Mouse (Mus musculus): ENCODE data around the gene Fzd4. TPM values are rescaled to one million over a fixed set of nuclear protein-coding genes. Genes with fewer than 3 reads are reported as not detected.
A peak's percentile ranks its signal among the peaks of the same experiment; 100 is the strongest.

Fzd4 gene
- total RNA-seq (2014; fragmentation: Nextera tagmentation) (0.34 and 2.4 TPM in 2 replicates), total RNA-seq (2017) (0.78 and 1.1 TPM in 2 replicates)

DNA sequence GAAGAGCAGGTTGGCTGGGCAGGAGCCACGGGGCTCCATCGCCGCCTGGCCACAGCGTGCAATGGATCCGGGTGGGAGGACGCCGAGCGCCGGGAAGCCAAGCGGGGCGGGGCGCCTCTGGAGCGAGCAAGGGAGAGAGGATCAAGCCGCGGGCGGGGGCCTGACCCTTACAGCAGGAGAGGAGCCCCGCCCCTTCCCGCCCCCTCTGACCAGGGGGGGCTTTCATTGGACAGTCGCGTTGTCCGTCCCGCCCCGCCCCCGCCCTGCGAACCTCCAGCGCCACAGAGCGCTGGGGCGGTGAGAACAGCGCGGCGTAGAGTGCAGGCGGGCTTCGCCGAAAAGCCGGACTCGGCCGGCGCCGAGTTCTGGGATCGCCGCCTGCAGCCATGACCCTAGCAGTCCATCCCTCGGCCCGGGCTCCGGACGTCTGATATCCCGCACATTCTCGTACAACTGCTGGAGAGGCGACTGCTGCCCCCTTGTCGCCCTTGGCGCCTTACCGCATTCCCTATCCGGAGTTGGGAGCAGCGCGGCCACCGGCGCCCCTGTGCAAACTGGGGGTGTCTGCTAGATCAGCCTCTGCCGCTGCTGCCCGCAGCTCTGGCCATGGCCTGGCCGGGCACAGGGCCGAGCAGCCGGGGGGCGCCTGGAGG is at the start of gene Fzd4, which contains the start of gene Tmem135:
Gene Fzd4 (plus strand): TSS at position 275 of the 653 bp plus-strand sequence.
Gene Tmem135 (minus strand): TSS at position 142 of the 653 bp plus-strand sequence.
- ATAC-seq (replicated peaks; ENCODE audit: poor library complexity, severe bottlenecking) = peak; percentile 76

DNA sequence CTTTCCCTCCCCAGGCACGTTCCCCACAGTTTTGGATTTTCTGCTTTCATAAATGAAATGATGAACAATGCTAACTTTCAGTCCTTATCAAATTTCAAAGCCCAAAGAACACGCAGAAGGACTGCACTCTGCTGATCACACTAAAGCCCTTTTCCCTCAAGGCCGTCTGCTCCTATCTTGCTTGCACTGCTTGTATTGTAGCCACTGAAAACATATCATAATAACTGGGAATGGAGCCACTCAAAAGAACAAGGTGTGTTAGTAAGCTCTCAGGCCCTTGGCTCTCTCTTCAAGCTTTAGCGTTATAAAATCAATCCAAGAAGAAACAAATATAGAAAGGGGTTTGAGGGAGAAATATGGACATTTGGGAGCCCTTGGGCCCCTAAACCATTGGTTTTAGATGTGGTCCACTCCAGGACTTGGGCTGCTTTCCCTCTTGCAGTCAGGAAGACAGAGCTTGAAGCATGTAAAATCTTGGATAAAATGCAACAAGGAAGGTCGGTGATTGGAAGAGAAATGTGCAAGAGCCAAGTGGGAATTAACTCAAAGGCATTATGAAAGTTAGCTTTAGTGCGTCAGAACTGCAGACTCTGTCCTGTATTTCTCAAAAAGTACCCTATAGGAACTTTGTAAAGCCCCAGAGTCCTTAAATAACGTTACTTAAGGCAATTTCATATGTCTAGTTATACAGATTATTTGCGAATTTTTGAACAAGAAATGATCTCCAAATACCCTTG is 48.5 kb upstream of the Fzd4 start:
- no peak for ATAC-seq (replicated peaks; ENCODE audit: poor library complexity, severe bottlenecking)

DNA sequence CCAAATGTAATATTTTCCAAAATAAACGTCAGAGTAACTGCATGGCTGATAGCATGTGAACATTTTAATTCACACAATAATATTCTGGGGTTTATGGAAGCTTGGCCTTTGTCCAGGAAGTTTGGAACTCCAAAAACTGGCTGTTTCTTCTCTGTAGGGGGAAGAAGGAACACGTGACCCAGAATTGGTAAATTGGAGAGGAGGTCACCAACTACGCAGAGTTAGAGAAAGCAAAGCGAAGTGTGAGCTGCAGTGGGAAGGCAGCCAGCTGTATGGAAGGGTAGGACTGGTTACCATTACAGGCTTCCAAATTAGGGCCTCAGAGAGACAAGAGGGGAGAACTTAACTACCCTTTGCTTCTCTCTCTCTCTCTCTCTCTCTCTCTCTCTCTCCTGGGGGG is 47.8 kb upstream of the Fzd4 start:
- no peak for ATAC-seq (replicated peaks; ENCODE audit: poor library complexity, severe bottlenecking)

DNA sequence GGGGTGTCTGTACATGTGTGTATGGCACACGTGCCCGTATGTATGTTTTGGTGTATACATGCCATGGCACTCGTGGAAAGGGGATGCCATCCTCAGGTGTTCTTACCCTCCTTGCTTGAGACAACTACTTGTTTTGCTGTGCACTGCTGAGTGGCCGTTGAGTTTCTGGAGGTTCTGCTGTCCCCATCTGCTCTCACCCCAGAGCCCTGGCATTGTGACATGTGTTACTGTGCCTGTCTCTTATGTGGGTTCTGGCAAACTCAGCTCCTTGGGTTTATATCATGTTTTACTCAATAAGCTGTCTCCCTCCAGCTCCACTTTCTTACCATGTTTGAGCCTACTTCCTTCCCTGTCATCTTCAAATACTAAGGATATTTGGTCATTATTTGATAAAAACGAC is 40.2 kb upstream of the Fzd4 start:
- ATAC-seq (replicated peaks; ENCODE audit: poor library complexity, severe bottlenecking) = no peak

DNA sequence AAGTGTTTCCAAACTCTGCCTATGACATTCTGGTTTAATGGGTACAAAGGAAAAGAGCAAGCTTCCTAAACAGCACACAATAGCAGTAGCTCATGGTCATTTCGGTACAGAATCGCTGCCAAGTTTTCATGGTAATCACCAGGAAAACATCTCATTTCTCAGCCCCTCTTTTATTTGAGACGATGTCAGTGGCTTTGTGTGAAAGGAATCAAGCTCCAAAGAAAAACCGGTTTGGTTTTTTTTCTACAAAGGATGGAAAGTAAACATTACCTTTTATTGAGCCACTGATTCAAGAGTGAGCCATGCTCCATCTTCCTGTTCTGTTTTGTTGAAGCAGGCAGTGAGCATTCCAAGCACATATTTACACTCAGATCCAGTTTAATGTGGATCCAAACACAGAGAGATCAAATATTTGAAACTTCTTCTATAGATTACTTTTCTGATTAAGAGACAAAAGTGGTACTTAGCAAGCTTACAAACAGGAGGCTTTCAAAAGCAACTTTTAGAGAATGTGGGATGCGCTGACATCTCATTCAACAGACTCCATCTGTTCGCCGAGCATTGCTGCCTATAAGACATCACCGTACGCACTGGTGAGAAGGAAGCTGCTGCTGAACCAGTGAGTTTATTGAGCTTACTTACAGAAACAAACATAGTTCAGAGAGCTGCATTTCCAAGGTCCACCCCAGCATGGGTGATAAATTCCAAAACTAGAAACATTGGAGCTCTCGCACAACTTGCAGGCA is 38.8 kb upstream of the Fzd4 start:
- no peak for ATAC-seq (replicated peaks; ENCODE audit: poor library complexity, severe bottlenecking)

DNA sequence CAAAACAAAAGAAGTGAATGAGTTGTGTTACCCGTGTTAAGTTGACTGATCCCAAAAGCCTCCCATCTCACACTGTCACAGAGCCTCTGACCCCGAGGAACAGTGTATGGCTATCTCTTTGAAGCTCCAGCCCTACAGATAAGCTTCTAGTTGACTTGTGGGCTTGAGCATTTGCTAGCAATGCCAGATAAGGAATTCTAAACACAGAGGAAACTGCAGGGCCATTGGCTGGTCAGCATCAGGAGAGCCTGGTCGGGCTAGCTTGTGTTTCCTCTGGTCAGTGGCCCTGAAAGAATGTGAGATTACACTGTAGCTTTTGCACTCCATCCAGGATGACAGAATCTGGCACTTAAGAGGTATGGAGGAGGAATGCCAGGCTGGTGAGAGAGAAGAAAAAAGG is 36.5 kb upstream of the Fzd4 start:
- no peak for ATAC-seq (replicated peaks; ENCODE audit: poor library complexity, severe bottlenecking)

DNA sequence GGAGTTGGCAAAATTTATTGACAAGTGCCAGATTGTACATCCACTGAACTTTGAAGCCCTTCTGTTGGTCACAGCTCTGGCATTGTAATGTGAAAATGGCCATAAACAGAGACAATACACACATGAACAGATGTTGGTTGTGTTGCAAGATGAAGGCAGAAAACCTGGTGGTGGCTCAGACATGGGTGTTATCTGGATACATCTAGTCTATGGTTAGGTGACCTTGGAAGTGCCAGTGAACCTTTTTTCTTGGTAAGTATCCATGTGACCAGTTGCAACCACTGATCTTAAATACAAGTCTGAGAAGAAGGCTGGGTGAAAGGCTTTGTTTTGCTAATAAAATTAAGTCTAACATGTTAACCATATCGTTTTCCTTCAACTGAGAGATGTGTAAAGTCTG is 34.1 kb upstream of the Fzd4 start:
- no peak for ATAC-seq (replicated peaks; ENCODE audit: poor library complexity, severe bottlenecking)

DNA sequence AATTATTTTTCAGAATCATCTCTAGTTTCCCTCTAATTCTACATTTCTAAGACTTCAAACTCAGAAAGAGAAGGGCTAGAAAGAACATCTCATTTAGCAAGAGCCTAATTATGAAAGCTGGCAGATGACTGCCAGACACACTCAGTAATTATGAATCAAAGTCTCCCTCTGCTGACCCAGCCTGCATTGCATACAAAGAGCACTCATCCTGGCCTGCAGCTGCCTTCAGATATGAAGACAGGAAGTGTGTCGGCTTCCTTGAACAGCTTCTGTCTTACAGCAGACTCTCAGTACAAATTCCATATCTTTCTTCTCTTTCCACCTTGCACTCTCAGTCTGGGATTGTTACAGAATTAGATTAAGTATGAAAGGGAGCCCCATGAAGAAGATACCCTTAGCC is 33.2 kb upstream of the Fzd4 start:
- peak; percentile 86 for ATAC-seq (replicated peaks; ENCODE audit: poor library complexity, severe bottlenecking)

DNA sequence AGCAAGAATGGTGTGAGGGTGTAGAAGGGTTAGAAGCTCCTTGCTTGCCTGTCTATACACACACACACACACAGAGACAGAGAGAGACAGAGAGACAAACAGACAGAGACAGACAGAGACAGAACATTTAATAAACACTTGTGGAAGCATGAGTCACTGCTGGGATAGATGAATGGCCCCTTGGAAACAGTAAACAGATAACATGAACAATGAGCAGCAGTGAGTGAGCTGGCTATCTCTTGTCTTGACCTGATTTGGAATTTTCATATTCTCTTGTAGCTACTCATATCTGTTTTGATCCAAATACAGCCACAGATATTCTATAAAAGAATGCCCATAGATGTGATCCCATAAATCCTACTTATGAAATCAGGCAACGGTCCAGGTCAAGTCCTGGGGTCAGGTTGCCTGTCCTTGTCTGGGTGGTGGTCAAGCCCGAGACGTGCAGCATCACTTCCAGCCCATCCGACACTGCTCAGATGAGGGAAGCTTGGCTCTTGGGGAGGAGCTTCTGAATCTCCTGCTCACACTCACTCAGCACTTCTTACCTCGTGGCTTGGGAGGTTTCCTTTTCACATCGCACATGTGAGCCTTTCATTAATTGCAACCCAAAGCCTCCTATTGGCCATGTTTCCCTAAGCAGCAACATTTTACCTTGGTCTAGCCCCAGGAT is 32.4 kb upstream of the Fzd4 start:
- peak; percentile 27; the same call in 1 of the 2 replicates for ATAC-seq (replicated peaks; ENCODE audit: poor library complexity, severe bottlenecking)

DNA sequence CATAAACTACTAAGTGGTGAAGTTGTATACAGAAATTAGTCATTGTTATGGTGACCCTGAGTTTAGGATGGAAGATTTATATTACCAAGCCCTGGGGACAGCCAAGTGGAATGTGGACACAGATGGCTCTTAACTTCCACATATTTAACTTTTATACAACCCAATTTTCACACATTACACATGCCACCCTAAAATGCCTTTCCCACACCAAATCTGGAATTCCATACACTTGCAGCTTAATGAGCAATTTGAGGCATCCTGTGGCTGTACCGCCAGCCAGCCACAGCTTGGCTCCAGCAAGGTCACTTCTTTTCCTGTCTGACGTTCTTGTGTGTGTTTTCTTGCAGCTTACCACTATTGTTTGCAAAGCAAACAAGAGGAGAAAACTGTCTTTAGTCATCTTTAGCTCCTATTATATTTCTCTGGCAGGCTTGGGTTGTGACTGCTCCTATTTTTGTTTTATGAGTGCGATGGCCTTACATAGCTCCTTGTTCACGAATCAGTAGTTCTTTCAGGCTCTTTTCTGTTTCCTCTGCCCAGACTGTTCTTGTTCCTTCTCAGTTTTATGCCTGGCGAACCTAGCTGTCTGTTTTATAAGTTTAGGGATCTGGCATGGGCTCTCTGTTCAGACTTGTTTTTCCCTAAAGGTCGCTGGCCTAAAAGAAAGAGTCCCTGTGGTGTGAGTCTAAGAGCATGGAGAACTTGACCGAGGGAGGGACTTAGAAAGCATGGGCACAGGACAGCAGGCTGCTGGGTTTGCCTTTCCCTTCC is 23.0 kb upstream of the Fzd4 start:
- ATAC-seq (replicated peaks; ENCODE audit: poor library complexity, severe bottlenecking) = no peak

DNA sequence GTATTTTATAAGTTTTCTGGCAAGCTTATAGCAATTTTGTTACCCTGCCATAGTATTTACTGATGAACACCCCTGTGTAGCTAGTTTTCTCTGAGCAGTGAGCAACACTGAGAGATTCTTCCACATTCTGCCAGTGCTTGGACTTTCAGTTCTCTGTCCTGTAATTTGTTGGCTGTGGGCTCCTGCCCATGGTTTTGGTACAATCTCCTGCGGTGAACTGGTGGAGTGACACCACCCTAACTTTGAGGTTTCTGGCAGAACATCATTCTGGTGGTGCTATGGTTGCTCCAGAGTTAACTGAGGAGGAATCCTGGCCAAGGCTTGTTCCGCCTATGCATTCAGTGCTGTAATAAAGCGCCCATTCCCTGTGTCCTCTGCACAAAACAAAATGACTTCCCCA is 21.3 kb upstream of the Fzd4 start:
- ATAC-seq (replicated peaks; ENCODE audit: poor library complexity, severe bottlenecking) = peak; percentile 86

DNA sequence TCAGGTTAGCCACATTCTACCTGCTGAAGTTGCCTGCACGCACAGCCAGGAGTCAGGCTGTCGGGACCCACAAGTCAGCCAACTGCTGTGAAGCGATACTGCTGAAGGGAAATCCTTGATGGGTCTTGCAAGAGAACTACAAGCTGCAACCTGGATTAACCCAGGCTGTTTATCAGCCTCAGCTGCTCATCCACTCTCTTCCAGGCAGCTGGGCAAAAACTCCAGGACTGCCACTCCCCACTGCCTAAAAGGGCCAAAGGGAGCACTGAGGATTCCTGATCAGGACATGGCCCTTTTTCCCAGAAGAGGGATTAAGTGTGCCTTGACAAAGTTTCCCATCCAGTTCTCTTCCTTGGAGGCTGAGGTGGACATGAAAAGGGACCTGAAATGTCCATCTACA is 15.2 kb upstream of the Fzd4 start:
- ATAC-seq (replicated peaks; ENCODE audit: poor library complexity, severe bottlenecking) = no peak

DNA sequence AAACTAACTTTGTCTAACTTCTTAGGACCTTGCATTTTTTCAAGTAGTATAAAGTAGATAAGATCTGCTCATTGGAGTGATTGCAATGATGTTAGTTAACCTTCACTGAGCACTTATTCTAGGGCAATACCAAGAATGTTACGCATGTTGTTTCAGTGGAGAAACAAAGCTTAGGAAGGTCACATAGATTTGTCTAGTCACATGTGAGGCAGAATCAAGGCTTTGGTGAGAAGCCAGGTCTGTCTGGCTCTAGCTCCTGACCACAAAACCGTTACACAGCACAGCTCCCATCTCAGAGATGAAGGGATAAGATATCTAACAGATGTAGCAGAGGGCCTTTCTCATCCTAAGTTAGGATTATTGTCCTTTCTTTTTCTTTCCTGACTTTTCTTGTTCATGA is 13.5 kb upstream of the Fzd4 start:
- ATAC-seq (replicated peaks; ENCODE audit: poor library complexity, severe bottlenecking) = no peak

DNA sequence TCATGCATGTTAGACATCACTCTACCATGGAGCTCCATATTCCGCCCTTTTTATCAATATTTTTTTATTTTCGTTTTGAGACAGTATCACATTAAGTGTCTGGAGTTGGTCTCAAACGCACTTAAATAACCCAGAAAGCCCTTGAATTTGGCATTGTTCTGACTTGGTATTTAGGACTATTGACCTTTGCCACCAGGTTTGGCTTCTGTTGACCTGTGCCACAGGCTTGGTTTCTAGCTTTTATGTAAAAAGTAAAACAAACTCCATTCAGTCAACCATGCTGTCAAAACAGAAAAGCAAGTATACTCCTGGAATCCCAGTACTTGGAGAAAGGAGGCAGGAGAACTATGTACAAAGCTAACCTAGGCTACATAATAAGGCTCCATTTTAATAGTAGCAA is 12.9 kb upstream of the Fzd4 start:
- ATAC-seq (replicated peaks; ENCODE audit: poor library complexity, severe bottlenecking) = no peak

DNA sequence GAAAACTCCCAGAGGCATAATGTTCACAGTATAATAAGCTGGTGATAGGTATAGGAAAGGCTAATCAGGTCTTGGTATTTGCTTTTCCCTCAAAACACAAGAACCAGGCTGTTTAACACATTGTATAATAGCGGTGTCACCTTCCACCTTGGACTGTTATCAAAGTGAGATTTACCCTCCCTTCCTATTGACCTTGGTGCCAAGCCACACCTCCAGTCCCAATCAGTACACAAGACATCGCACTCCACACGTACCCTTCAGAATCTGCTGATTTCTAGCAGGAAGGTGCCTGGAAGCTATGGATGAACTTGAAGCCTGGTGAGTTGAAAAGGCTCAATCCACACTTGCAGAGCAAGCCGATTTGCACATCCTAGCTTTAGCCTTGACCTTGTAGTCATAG is 12.3 kb upstream of the Fzd4 start:
- ATAC-seq (replicated peaks; ENCODE audit: poor library complexity, severe bottlenecking) = no peak

DNA sequence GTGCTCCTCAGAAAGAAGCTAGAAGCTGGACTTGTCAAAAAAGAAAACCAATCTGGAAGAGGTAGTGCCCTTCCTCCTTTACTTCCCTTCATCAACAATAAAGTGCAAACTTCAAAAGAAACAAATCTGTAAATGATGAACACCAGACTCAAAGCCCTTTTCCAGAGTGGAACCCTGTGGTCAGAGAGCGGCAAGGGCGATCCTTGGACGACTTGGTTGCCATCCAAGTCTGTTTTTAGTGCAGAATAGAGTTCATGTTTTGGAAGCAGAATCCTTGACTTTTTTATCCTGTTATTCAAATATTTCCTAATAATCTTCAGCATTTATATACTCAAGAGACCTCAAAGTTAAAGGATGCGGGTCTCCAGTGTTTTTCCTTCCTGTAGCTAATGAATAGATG is 11.8 kb upstream of the Fzd4 start:
- no peak for ATAC-seq (replicated peaks; ENCODE audit: poor library complexity, severe bottlenecking)

DNA sequence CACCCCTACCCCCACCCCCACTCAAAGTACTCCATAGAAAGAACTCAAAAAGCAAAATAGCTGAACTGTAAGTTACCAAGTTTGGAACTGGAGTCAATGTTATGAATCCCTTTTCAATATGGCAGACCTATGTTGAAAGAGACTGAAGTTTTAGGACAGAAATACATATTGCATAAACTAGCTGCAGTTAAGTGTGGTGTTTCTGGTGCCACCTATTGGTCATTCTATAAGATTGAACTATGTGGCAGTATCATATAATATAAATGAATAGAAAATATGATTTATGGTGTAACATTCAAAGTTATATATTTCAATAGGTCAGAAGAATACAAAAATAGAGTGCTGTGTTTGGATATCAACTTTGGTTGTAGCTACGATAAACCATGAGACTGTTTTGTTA is 11.3 kb upstream of the Fzd4 start:
- ATAC-seq (replicated peaks; ENCODE audit: poor library complexity, severe bottlenecking) = peak; percentile 59

DNA sequence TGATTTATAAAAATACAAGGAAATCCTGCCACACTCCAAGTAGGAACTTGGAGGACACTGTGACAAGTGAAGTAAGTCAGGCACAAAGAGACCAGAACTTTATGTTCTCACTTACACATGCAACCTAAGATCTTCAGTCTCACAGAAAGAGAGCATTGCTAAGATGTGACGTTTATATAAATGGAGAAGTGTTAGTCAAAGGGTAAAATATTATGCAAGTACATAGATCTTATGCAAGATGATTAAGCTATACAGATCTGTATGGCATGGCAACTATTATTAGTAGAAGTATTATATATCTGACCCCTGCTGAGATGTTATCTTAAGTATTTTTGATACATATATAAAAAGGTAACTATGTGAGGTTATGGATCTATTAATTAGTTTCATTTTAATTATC is 8.8 kb upstream of the Fzd4 start:
- ATAC-seq (replicated peaks; ENCODE audit: poor library complexity, severe bottlenecking) = peak; percentile 74

DNA sequence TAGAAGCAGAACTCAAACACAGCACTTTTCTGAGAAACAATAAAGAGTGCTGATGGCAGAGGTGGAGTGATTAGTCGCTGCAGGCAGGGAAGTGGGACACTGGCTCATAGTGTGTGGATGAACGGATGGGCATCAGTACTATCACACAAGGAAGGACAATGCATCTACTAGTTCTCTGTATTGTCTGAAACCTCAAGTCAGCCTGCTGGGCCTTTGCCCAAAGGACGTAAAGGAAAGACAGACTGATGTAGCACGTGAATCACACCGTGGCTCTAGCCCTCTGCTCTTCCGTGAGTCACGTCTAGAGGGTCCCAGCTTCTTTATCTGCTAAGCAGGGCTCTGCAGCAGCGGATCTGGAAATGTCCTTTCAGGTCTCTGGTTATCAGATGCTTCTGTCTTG is 7.8 kb upstream of the Fzd4 start:
- ATAC-seq (replicated peaks; ENCODE audit: poor library complexity, severe bottlenecking) = no peak

Measured in granulocyte monocyte progenitor cell, adult 5-6 weeks (primary cell).